Mouse (Mus musculus): ENCODE measurements around the gene E330017A01Rik. TPM values are rescaled to one million over a fixed set of nuclear protein-coding genes. Genes with fewer than 3 reads are reported as not detected.
A peak's percentile ranks its signal among the peaks of the same experiment; 100 is the strongest.

E330017A01Rik gene
- not detected in 2 replicates for polyA plus RNA-seq (2015; fragmentation: Nextera tagmentation; extraction: Ambion mirVana)

- H3K27ac ChIP-seq, result no peak within 1 kb of the TSS
- H3K27me3 ChIP-seq, result no peaks in the 10 kb centered on the region
- H3K4me3 ChIP-seq, result no peak within 1 kb of the TSS
- H3K36me3 ChIP-seq, result no peaks in the 10 kb centered on the region
- no peaks in the 10 kb centered on the region for H3K4me1 ChIP-seq
- no peak within 1 kb of the TSS for H3K9ac ChIP-seq
- ATAC-seq (ENCODE audit: borderline replicate concordance, extremely low read depth, low FRiP score, low TSS enrichment), result no peak
- no peak within 1 kb of the TSS for H3K4me2 ChIP-seq
- H3K9me3 ChIP-seq, result no peaks in the 10 kb centered on the region
- WGBS, result 49% methylated on average over 3 of the region's 3 CpGs
Observed at GRCm38 (mm10) chr16:58638689-58639175, at the start of gene E330017A01Rik. E330017A01Rik (minus strand) TSS chr16:58638739.

- H3K9ac ChIP-seq, result no peak overlapping the region
- H3K4me1 ChIP-seq, result no peaks in the 10 kb centered on the region
- peak overlapping the region; percentile 2; the same call in 1 of the 2 replicates for H3K4me2 ChIP-seq
- ATAC-seq (ENCODE audit: borderline replicate concordance, extremely low read depth, low FRiP score, low TSS enrichment), result no peak
- H3K4me3 ChIP-seq, result no peak overlapping the region
- H3K36me3 ChIP-seq, result peaks cover 1% of the 10 kb centered on the region; the same call in 1 of the 2 replicates
- H3K27me3 ChIP-seq, result no peaks in the 10 kb centered on the region
- no peak overlapping the region for H3K27ac ChIP-seq
- no peaks in the 10 kb centered on the region for H3K9me3 ChIP-seq
- WGBS, result 49% methylated on average over 20 of the region's 20 CpGs
Observed at GRCm38 (mm10) chr16:58685548-58686537, 47.3 kb upstream of the E330017A01Rik start.

GRCm38 (mm10) chr16:58684537-58684936 lies 46.0 kb upstream of the E330017A01Rik start:
- Histone ChIP-seq H3K4me2 (no peak overlapping the region), H3K4me3 (no peak overlapping the region), H3K27me3 (no peaks in the 10 kb centered on the region), H3K9ac (no peak overlapping the region), H3K9me3 (no peaks in the 10 kb centered on the region), H3K36me3 (peaks cover 6% of the 10 kb centered on the region; the same call in 1 of the 2 replicates), H3K27ac (no peak overlapping the region), H3K4me1 (no peaks in the 10 kb centered on the region)
- ATAC-seq (ENCODE audit: borderline replicate concordance, extremely low read depth, low FRiP score, low TSS enrichment), result no peak

- Histone ChIP-seq H3K27me3 (no peaks in the 10 kb centered on the region), H3K4me1 (no peaks in the 10 kb centered on the region), H3K4me3 (no peak overlapping the region), H3K9me3 (no peaks in the 10 kb centered on the region), H3K36me3 (peaks cover 6% of the 10 kb centered on the region; the same call in 1 of the 2 replicates), H3K9ac (no peak overlapping the region), H3K4me2 (no peak overlapping the region), H3K27ac (no peak overlapping the region)
- no peak for ATAC-seq (ENCODE audit: borderline replicate concordance, extremely low read depth, low FRiP score, low TSS enrichment)
- WGBS, result 88% methylated on average over 4 of the region's 4 CpGs
Observed at GRCm38 (mm10) chr16:58683911-58684310, 45.4 kb upstream of the E330017A01Rik start.

- peaks cover 9% of the 10 kb centered on the region; the same call in 1 of the 2 replicates for H3K36me3 ChIP-seq
- no peaks in the 10 kb centered on the region for H3K4me1 ChIP-seq
- no peaks in the 10 kb centered on the region for H3K9me3 ChIP-seq
- H3K4me3 ChIP-seq, result no peak overlapping the region
- no peak overlapping the region for H3K27ac ChIP-seq
- 75% methylated on average over 7 of the region's 7 CpGs for WGBS
- no peak for ATAC-seq (ENCODE audit: borderline replicate concordance, extremely low read depth, low FRiP score, low TSS enrichment)
- no peaks in the 10 kb centered on the region for H3K27me3 ChIP-seq
- no peak overlapping the region for H3K9ac ChIP-seq
- no peak overlapping the region for H3K4me2 ChIP-seq
Observed at GRCm38 (mm10) chr16:58682870-58683269, 44.3 kb upstream of the E330017A01Rik start.

GRCm38 (mm10) chr16:58682046-58682445 lies 43.5 kb upstream of the E330017A01Rik start:
- ATAC-seq (ENCODE audit: borderline replicate concordance, extremely low read depth, low FRiP score, low TSS enrichment), result no peak
- Histone ChIP-seq H3K27me3 (no peaks in the 10 kb centered on the region), H3K4me2 (no peak overlapping the region), H3K27ac (no peak overlapping the region), H3K36me3 (peaks cover 14% of the 10 kb centered on the region; the same call in 1 of the 2 replicates), H3K4me3 (no peak overlapping the region), H3K4me1 (no peaks in the 10 kb centered on the region), H3K9ac (no peak overlapping the region), H3K9me3 (no peaks in the 10 kb centered on the region)
- 88% methylated on average over 6 of the region's 6 CpGs for WGBS

- no peaks in the 10 kb centered on the region for H3K27me3 ChIP-seq
- H3K4me3 ChIP-seq, result no peak overlapping the region
- H3K4me1 ChIP-seq, result no peaks in the 10 kb centered on the region
- no peaks in the 10 kb centered on the region for H3K9me3 ChIP-seq
- H3K36me3 ChIP-seq, result peaks cover 41% of the 10 kb centered on the region
- H3K9ac ChIP-seq, result no peak overlapping the region
- ATAC-seq (ENCODE audit: borderline replicate concordance, extremely low read depth, low FRiP score, low TSS enrichment), result no peak
- no peak overlapping the region for H3K4me2 ChIP-seq
- H3K27ac ChIP-seq, result no peak overlapping the region
- 72% methylated on average over 7 of the region's 7 CpGs for WGBS
Observed at GRCm38 (mm10) chr16:58678660-58679059, 40.1 kb upstream of the E330017A01Rik start.

- no peaks in the 10 kb centered on the region for H3K27me3 ChIP-seq
- H3K4me1 ChIP-seq, result no peaks in the 10 kb centered on the region
- no peaks in the 10 kb centered on the region for H3K9me3 ChIP-seq
- H3K4me2 ChIP-seq, result no peak overlapping the region
- 81% methylated on average over 5 of the region's 5 CpGs for WGBS
- ATAC-seq (ENCODE audit: borderline replicate concordance, extremely low read depth, low FRiP score, low TSS enrichment), result no peak
- H3K9ac ChIP-seq, result no peak overlapping the region
- H3K36me3 ChIP-seq, result peaks cover 44% of the 10 kb centered on the region
- H3K27ac ChIP-seq, result no peak overlapping the region
- H3K4me3 ChIP-seq, result no peak overlapping the region
Observed at GRCm38 (mm10) chr16:58677491-58677890, 39.0 kb upstream of the E330017A01Rik start.

- Histone ChIP-seq H3K4me2 (no peak overlapping the region), H3K4me3 (no peak overlapping the region), H3K36me3 (peaks cover 44% of the 10 kb centered on the region), H3K27me3 (no peaks in the 10 kb centered on the region), H3K9me3 (no peaks in the 10 kb centered on the region), H3K4me1 (peaks cover 1% of the 10 kb centered on the region; the same call in 1 of the 2 replicates), H3K27ac (no peak overlapping the region), H3K9ac (no peak overlapping the region)
- 86% methylated on average over 3 of the region's 3 CpGs for WGBS
- no peak for ATAC-seq (ENCODE audit: borderline replicate concordance, extremely low read depth, low FRiP score, low TSS enrichment)
Observed at GRCm38 (mm10) chr16:58676633-58677032, 38.1 kb upstream of the E330017A01Rik start.

- Histone ChIP-seq H3K4me1 (peaks cover 4% of the 10 kb centered on the region; the same call in 1 of the 2 replicates), H3K4me2 (no peak overlapping the region), H3K27me3 (no peaks in the 10 kb centered on the region), H3K36me3 (peaks cover 44% of the 10 kb centered on the region), H3K4me3 (no peak overlapping the region), H3K9me3 (no peaks in the 10 kb centered on the region), H3K9ac (no peak overlapping the region), H3K27ac (no peak overlapping the region)
- ATAC-seq (ENCODE audit: borderline replicate concordance, extremely low read depth, low FRiP score, low TSS enrichment), result no peak
- WGBS, result 79% methylated on average over 7 of the region's 7 CpGs
Observed at GRCm38 (mm10) chr16:58676156-58676555, 37.6 kb upstream of the E330017A01Rik start.

GRCm38 (mm10) chr16:58675256-58675655 lies 36.7 kb upstream of the E330017A01Rik start:
- Histone ChIP-seq H3K36me3 (peaks cover 38% of the 10 kb centered on the region), H3K4me2 (no peak overlapping the region), H3K9me3 (no peaks in the 10 kb centered on the region), H3K27ac (no peak overlapping the region), H3K4me1 (peaks cover 4% of the 10 kb centered on the region; the same call in 1 of the 2 replicates), H3K4me3 (no peak overlapping the region), H3K9ac (no peak overlapping the region), H3K27me3 (no peaks in the 10 kb centered on the region)
- 95% methylated on average over 13 of the region's 13 CpGs for WGBS
- no peak for ATAC-seq (ENCODE audit: borderline replicate concordance, extremely low read depth, low FRiP score, low TSS enrichment)

GRCm38 (mm10) chr16:58673811-58674410 lies 35.4 kb upstream of the E330017A01Rik start:
- Histone ChIP-seq H3K9ac (no peak overlapping the region), H3K27me3 (no peaks in the 10 kb centered on the region), H3K36me3 (peaks cover 38% of the 10 kb centered on the region), H3K4me1 (peaks cover 8% of the 10 kb centered on the region), H3K9me3 (no peaks in the 10 kb centered on the region), H3K27ac (no peak overlapping the region), H3K4me2 (no peak overlapping the region), H3K4me3 (no peak overlapping the region)
- no peak for ATAC-seq (ENCODE audit: borderline replicate concordance, extremely low read depth, low FRiP score, low TSS enrichment)
- WGBS, result 87% methylated on average over 15 of the region's 15 CpGs

Data from lung, embryonic 15.5 days (tissue).